ENCODE assay signal across 8 mouse cellular contexts in the genomic region with DNA sequence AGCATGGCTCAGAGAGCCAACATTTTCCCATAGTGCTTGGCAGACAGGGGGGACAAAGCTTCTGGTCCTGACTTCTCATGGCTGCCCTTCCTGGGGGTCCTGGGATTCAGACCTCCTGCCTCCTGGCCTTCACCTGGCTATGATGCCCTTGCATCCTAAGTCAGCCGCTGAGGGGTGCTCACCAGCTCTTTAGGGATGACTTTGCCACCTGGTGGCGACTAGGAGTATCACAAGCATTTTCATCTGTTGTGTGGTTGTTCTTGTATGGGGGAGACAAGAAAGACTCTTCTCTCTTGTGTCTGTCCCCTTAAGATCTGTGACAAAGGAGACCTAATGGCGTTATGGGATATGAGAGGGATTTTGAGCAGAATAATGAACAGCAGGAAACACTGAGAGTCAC. TPM values are rescaled to one million over a fixed set of nuclear protein-coding genes. Genes with fewer than 3 reads are reported as not detected.
DNase-seq lines count a peak whose midpoint lies in the region; ATAC-seq and TF ChIP-seq lines count a peak whose summit lies in the region.

No protein-coding gene starts in this region.

- no peak overlapping the region for H3K9ac ChIP-seq in CH12.LX (ENCODE audit: insufficient read depth, low read depth)
- H3K9ac ChIP-seq in embryonic facial prominence, embryonic 11.5 days (replicated peaks; ENCODE audit: low read length) = no peak overlapping the region

- no peak overlapping the region for H3K4me3 ChIP-seq in CH12.LX (replicated peaks in 1 of 3; ENCODE audit: low read depth in 2 of 3, low read length in 2 of 3, poor library complexity in 1 of 3)
- H3K4me3 ChIP-seq in embryonic facial prominence, embryonic 11.5 days (ENCODE audit: low read depth, low read length) = no peak overlapping the region

- peak; percentile 76 for TF ChIP-seq RAD21 in CH12.LX (IDR thresholded peaks at IDR 0.05; ENCODE audit: low read depth, low read length)

- dilution Hi-C loops in CH12.LX (cut with MboI; ENCODE audit: extremely low pct_ligation_motif_present, extremely low pct_unique_long_range_greater_than_20kb, low sequenced_read_pairs) = no loop called here

- H3K79me2 ChIP-seq in CH12.LX (replicated peaks; ENCODE audit: control insufficient read depth, extremely low read depth, insufficient read depth, poor library complexity, severe bottlenecking) = no peaks in the 10 kb centered on the region

- H3K27ac ChIP-seq in CH12.LX (ENCODE audit: insufficient read depth, low read depth) = no peak overlapping the region
- no peak overlapping the region for H3K27ac ChIP-seq in embryonic facial prominence, embryonic 11.5 days (replicated peaks; ENCODE audit: low read depth, low read length)

- peaks cover 0 to 12% of the 10 kb centered on the region in 2 experiments for H3K36me3 ChIP-seq in CH12.LX (replicated peaks in 1 of 2; ENCODE audit: control insufficient read depth in 1 of 2, insufficient read depth in 1 of 2, low read length in 1 of 2)
- H3K36me3 ChIP-seq in embryonic facial prominence, embryonic 11.5 days (replicated peaks; ENCODE audit: control insufficient read depth, insufficient read depth, low read depth, low read length) = no peaks in the 10 kb centered on the region; the same call in 1 of the 2 replicates

- TF ChIP-seq EP300 in CH12.LX (IDR thresholded peaks at IDR 0.05; ENCODE audit: low read length) = no peak

- no peak overlapping the region for H3K4me2 ChIP-seq in CH12.LX (ENCODE audit: insufficient read depth, low read depth, poor library complexity, severe bottlenecking)
- H3K4me2 ChIP-seq in embryonic facial prominence, embryonic 11.5 days (ENCODE audit: low read depth, low read length) = no peak overlapping the region

- H3K4me1 ChIP-seq in CH12.LX (ENCODE audit: control insufficient read depth in 1 of 2, insufficient read depth in 2 of 2) = no peaks in the 10 kb centered on the region
- no peaks in the 10 kb centered on the region for H3K4me1 ChIP-seq in embryonic facial prominence, embryonic 11.5 days (ENCODE audit: control insufficient read depth, insufficient read depth, low read length)

- DNase-seq in CH12.LX (ENCODE audit: extremely low read depth) = peak; percentile 70
- peak; percentile 72 to 77 for DNase-seq in adrenal gland, postnatal 36 days
- peak; percentile 81 for DNase-seq in embryonic facial prominence, embryonic 11.5 days (ENCODE audit: low spot score)
- DNase-seq in layer of hippocampus, postnatal 36 days = peak; percentile 60 to 62
- peak; percentile 80 for DNase-seq in right cerebral cortex, postnatal 14 days
- DNase-seq in yolk sac, embryonic 10.5 days (ENCODE audit: low spot score) = peak; percentile 40

- no peaks in the 10 kb centered on the region for H3K27me3 ChIP-seq in CH12.LX (replicated peaks)
- H3K27me3 ChIP-seq in embryonic facial prominence, embryonic 11.5 days (ENCODE audit: control insufficient read depth, insufficient read depth, low read length) = no peaks in the 10 kb centered on the region

- no peak for TF ChIP-seq POLR2A in CH12.LX (IDR thresholded peaks at IDR 0.05; ENCODE audit: low read depth, low read length)

- H3K9me3 ChIP-seq in CH12.LX (replicated peaks; ENCODE audit: low read length) = no peaks in the 10 kb centered on the region
- H3K9me3 ChIP-seq in embryonic facial prominence, embryonic 11.5 days (replicated peaks; ENCODE audit: control insufficient read depth, low read length) = no peaks in the 10 kb centered on the region

- in situ Hi-C loops in CH12.LX (cut with MboI; ENCODE audit: low pct_ligation_motif_present, low pct_unique_long_range_greater_than_20kb, low sequenced_read_pairs) = loop anchor here (5.0 kb wide), 1 partner anchor 33 kb away; no protein-coding TSS in a partner anchor

- WGBS in embryonic facial prominence, embryonic 11.5 days = 16% methylated on average over 3 of the region's 3 CpGs

- ATAC-seq in embryonic facial prominence, embryonic 11.5 days (replicated peaks; ENCODE audit: insufficient number of reproducible peaks, low FRiP score, low TSS enrichment, low read depth) = no peak
- ATAC-seq in hematopoietic stem cell, adult 5-6 weeks (replicated peaks in 1 of 2; ENCODE audit: insufficient read depth in 1 of 2, low FRiP score in 2 of 2, low TSS enrichment in 1 of 2, low read depth in 1 of 2, poor library complexity in 2 of 2, severe bottlenecking in 2 of 2) = peak; percentile 54 to 70; a peak in 2 of 4 replicates
- peak; percentile 40 for ATAC-seq in megakaryocyte progenitor cell, adult 5-6 weeks (replicated peaks; ENCODE audit: poor library complexity)

- peak; percentile 56 to 99; a peak in 3 of 4 replicates for TF ChIP-seq CTCF in CH12.LX (conservative IDR thresholded peaks at IDR 0.05 in 1 of 2, IDR thresholded peaks at IDR 0.05 in 1 of 2; ENCODE audit: low read depth in 2 of 2, low read length in 2 of 2)

TF ChIP-seq in CH12.LX, 34 proteins besides CTCF, POLR2A, EP300 and RAD21:
- peak; percentile 96 for TF ChIP-seq SMC3 (IDR thresholded peaks at IDR 0.05; ENCODE audit: low read depth, low read length)
- peak; percentile 30; the same call in 1 of the 2 replicates for TF ChIP-seq NELFE (IDR thresholded peaks at IDR 0.05; ENCODE audit: low read depth, low read length)
- TF ChIP-seq MXI1 (IDR thresholded peaks at IDR 0.05; ENCODE audit: low read depth, low read length) = no peak
- TF ChIP-seq ZC3H11A (IDR thresholded peaks at IDR 0.05; ENCODE audit: low read depth, low read length) = peak; percentile 31; the same call in 1 of the 2 replicates
- no peak for TF ChIP-seq CHD1 (IDR thresholded peaks at IDR 0.05; ENCODE audit: low read depth, low read length)
TF ChIP-seq in CH12.LX: peak in this region for 3.

RNA-seq across cellular contexts. Expression of a gene that starts 36.8 kb away (rescaled TPM):
- 0.13 and 0.25 TPM in 2 replicates for total RNA-seq in CH12.LX (2012; rRNA removed)
- not detected in 2 replicates for total RNA-seq in CH12.LX (2014; rRNA removed)
- polyA plus RNA-seq in CH12.LX (2012; ENCODE audit: insufficient read length, low read depth) = 0.07 TPM in 1 of 2 replicates, not detected in the other
- total RNA-seq in adrenal gland, postnatal 36 days (2021) = 10 to 100 TPM; 14.9 to 18.5 TPM
- polyA plus RNA-seq in embryonic facial prominence, embryonic 11.5 days (2014; fragmentation: Nextera tagmentation; extraction: Ambion mirVana) = 0.49 and 0.74 TPM in 2 replicates
- not detected in 2 replicates for total RNA-seq in hematopoietic stem cell, adult 5-6 weeks (2017)
- total RNA-seq in layer of hippocampus, postnatal 36 days (2021) = 1 to 10 TPM; 5.3 to 6.0 TPM
- total RNA-seq in megakaryocyte progenitor cell, adult 5-6 weeks (2015) = 0.07 TPM in 1 of 2 replicates, not detected in the other
- total RNA-seq in megakaryocyte progenitor cell, adult 5-6 weeks (2017) = not detected in 2 replicates

RNA-seq across cellular contexts. Expression of a gene that starts 54.8 kb away (rescaled TPM):
- total RNA-seq in CH12.LX (2012; rRNA removed) = 3.8 and 4.2 TPM in 2 replicates
- total RNA-seq in CH12.LX (2014; rRNA removed) = 2.4 and 3.3 TPM in 2 replicates
- 5.2 and 6.2 TPM in 2 replicates for polyA plus RNA-seq in CH12.LX (2012; ENCODE audit: insufficient read length, low read depth)
- 10 to 100 TPM; 41.1 to 51.0 TPM for total RNA-seq in adrenal gland, postnatal 36 days (2021)
- 2.7 and 3.0 TPM in 2 replicates for polyA plus RNA-seq in embryonic facial prominence, embryonic 11.5 days (2014; fragmentation: Nextera tagmentation; extraction: Ambion mirVana)
- 77.8 and 83.5 TPM in 2 replicates for total RNA-seq in hematopoietic stem cell, adult 5-6 weeks (2017)
- total RNA-seq in layer of hippocampus, postnatal 36 days (2021) = 100 to 1,000 TPM; 131 to 145 TPM
- total RNA-seq in megakaryocyte progenitor cell, adult 5-6 weeks (2015) = 23.5 and 24.1 TPM in 2 replicates
- 48.2 and 49.2 TPM in 2 replicates for total RNA-seq in megakaryocyte progenitor cell, adult 5-6 weeks (2017)

Comparison
In these comparisons a context has a peak if more than half of its experiments do, and no peak if none do; other contexts are left out.
1. RNA of a gene that starts 54.8 kb away (total RNA-seq): 131 to 145 TPM in layer of hippocampus, postnatal 36 days, 77.8 to 83.5 TPM in hematopoietic stem cell, adult 5-6 weeks, 41.1 to 51.0 TPM in adrenal gland, postnatal 36 days and 23.5 to 49.2 TPM in megakaryocyte progenitor cell, adult 5-6 weeks; 2.4 to 4.2 TPM in CH12.LX; every median in the first group is over 4 times any median in the second.
2. Peak in every context shown above with its lines, with median percentiles within 50 percentile points of each other: DNase-seq.